Mouse (Mus musculus): Measurements from ENCODE around the gene Slc48a1.

DNA sequence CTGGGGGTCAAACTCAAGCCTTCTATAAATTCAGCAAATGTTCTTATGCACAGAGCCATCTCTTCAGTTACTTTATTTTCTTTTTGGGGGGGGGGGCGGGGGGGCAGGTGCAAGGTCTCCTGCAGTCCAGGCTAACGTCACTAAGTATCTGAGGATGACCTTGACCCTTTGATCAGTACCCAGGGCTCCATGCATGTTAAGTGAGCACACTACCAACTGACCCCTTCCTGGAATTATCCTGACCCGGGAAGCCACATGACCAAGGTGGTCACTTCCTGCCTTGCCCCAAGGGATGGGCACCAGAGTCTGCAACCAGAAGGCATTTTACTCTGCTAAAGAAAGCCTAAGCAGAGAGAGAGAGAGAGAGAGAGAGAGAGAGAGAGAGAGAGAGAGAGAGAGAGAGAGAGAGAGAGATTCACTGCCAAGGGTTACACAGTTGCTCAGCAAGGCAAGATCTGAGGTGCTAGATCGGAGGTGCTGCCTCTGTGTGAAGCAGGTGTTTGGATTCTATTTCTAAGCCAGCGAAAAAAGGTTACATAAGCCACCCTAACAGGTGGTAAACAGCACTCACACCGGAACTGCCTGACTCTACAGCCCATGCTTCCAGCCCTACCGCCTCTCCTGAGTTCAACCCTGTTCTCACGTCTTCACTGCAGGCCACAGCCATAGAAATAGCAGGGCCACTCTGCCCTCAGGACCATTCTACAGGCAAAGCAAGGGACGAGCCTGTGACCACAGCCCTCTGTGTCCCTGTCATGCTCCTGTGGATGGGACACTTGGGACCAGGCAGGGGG lies 14.9 kb upstream of the Slc48a1 start:
- no peak for TF ChIP-seq POLR2A (IDR thresholded peaks at IDR 0.05; ENCODE audit: insufficient read depth, low read depth, low read length)
- TF ChIP-seq CTCF (IDR thresholded peaks at IDR 0.05; ENCODE audit: insufficient read depth, low read depth, low read length) = no peak
